ENCODE assay signal across 13 mouse cellular contexts in genomic region chr5:75070132-75070531, GRCm38 (mm10). TPM values are rescaled to one million over a fixed set of nuclear protein-coding genes. Genes with fewer than 3 reads are reported as not detected.
DNase-seq lines count a peak whose midpoint lies in the region; ATAC-seq and TF ChIP-seq lines count a peak whose summit lies in the region.
"Had no signal": no experiment of that assay in that cellular context is flagged by ENCODE, and none has a peak within 500 bp of the region (broad histone marks: within the 10 kb centered on the region; RNA-seq: fewer than 3 reads in every experiment).

No protein-coding gene starts in this region.

- peak overlapping the region; percentile 61 for H3K4me3 ChIP-seq in E14TG2a.4 (replicated peaks; ENCODE audit: low read length)
- peak overlapping the region; percentile 10 to 42; a peak in 2 of 4 replicates for H3K4me3 ChIP-seq in ES-E14 (ENCODE audit: insufficient read depth in 1 of 2, low read depth in 1 of 2, low read length in 2 of 2, poor library complexity in 1 of 2, severe bottlenecking in 1 of 2)
- H3K4me3 ChIP-seq in embryonic facial prominence, embryonic 15.5 days (replicated peaks) = no peak overlapping the region
- 0 out of 2 replicates have a peak overlapping the region, but pooled peaks have one; percentile 2 for H3K4me3 ChIP-seq in limb, embryonic 11.5 days (ENCODE audit: low read depth, low read length)
- no peak overlapping the region for H3K4me3 ChIP-seq in lung, postnatal 0 days (ENCODE audit: low read depth, low read length)

- TF ChIP-seq CTCF in E14TG2a.4 (conservative IDR thresholded peaks at IDR 0.05; ENCODE audit: low read length) = no peak
- no peak for TF ChIP-seq CTCF in lung, postnatal 0 days (IDR thresholded peaks at IDR 0.05)

- WGBS in embryonic facial prominence, embryonic 15.5 days = 9% methylated on average over 13 of the region's 13 CpGs
- under 1% methylated on average over 13 of the region's 13 CpGs for WGBS in limb, embryonic 11.5 days
- WGBS in lung, postnatal 0 days = 5% methylated on average over 12 of the region's 13 CpGs

- H3K27ac ChIP-seq in ES-E14 (ENCODE audit: insufficient read depth, low read depth, low read length, poor library complexity, severe bottlenecking) = no peak overlapping the region
- H3K27ac ChIP-seq in embryonic facial prominence, embryonic 15.5 days (replicated peaks) = no peak overlapping the region
- H3K27ac ChIP-seq in limb, embryonic 11.5 days (replicated peaks; ENCODE audit: low read depth, low read length) = no peak overlapping the region
- no peak overlapping the region for H3K27ac ChIP-seq in lung, postnatal 0 days (ENCODE audit: low read length)

- ATAC-seq in embryonic facial prominence, embryonic 15.5 days (ENCODE audit: insufficient number of reproducible peaks, low FRiP score, low TSS enrichment, low read depth) = no peak
- ATAC-seq in limb, embryonic 11.5 days (ENCODE audit: insufficient number of reproducible peaks, low FRiP score, low TSS enrichment, low read depth) = no peak
- ATAC-seq in lung, postnatal 0 days = no peak
- no peak for ATAC-seq in erythroblast, adult 5-6 weeks (replicated peaks; ENCODE audit: low FRiP score, poor library complexity, severe bottlenecking)

- in situ Hi-C loops in ES-E14 (cut with MboI; ENCODE audit: low sequenced_read_pairs in 2 of 2, unreplicated experiment in 2 of 2) = loop anchor here in 1 of 2 experiments (5.0 kb wide), 1 partner anchor 82 kb away; the partner anchor contains the start of gene Pdgfra

- no peak overlapping the region for H3K9ac ChIP-seq in ES-E14 (ENCODE audit: insufficient read depth, low read depth, low read length, poor library complexity, severe bottlenecking)
- no peak overlapping the region for H3K9ac ChIP-seq in embryonic facial prominence, embryonic 15.5 days
- H3K9ac ChIP-seq in limb, embryonic 11.5 days (ENCODE audit: low read length) = no peak overlapping the region
- H3K9ac ChIP-seq in lung, postnatal 0 days (replicated peaks; ENCODE audit: low read depth) = no peak overlapping the region

- H3K4me1 ChIP-seq in E14TG2a.4 (replicated peaks; ENCODE audit: low read depth, low read length) = peaks cover 62% of the 10 kb centered on the region
- peaks cover 0 to 6% of the 10 kb centered on the region in 2 experiments; a peak in 1 of 4 replicates for H3K4me1 ChIP-seq in ES-E14 (ENCODE audit: control insufficient read depth in 2 of 2, insufficient read depth in 2 of 2, low read length in 2 of 2, poor library complexity in 1 of 2)
- peaks cover 25% of the 10 kb centered on the region for H3K4me1 ChIP-seq in embryonic facial prominence, embryonic 15.5 days
- peaks cover 21% of the 10 kb centered on the region for H3K4me1 ChIP-seq in limb, embryonic 11.5 days (ENCODE audit: control insufficient read depth, insufficient read depth, low read length)
- peaks cover 4% of the 10 kb centered on the region; the same call in 1 of the 2 replicates for H3K4me1 ChIP-seq in lung, postnatal 0 days (ENCODE audit: insufficient read depth, low read depth, low read length)

- no peak for DNase-seq in ES-E14 (ENCODE audit: low read depth, low spot score)
- no peak for DNase-seq in limb, embryonic 11.5 days (ENCODE audit: low spot score)
- DNase-seq in ovary, postnatal 10 days (ENCODE audit: low spot score) = no peak
- DNase-seq in lung, postnatal 0 days (ENCODE audit: low spot score) = no peak
- DNase-seq: gastrocnemius, postnatal 14 days; heart, postnatal 4 days; kidney, postnatal 36 days; left cerebral cortex, postnatal 4 days; lung, postnatal 36 days; right cerebral cortex, postnatal 4 days had no signal

- peaks cover 84% of the 10 kb centered on the region for H3K27me3 ChIP-seq in E14TG2a.4 (ENCODE audit: insufficient read depth, low read length)
- peaks cover 80% of the 10 kb centered on the region for H3K27me3 ChIP-seq in embryonic facial prominence, embryonic 15.5 days
- peaks cover 76% of the 10 kb centered on the region for H3K27me3 ChIP-seq in limb, embryonic 11.5 days (ENCODE audit: control insufficient read depth, insufficient read depth, low read length)
- peaks cover 65% of the 10 kb centered on the region for H3K27me3 ChIP-seq in lung, postnatal 0 days (replicated peaks; ENCODE audit: insufficient read depth, low read length)

- H3K36me3 ChIP-seq in E14TG2a.4 (ENCODE audit: insufficient read depth, low read length) = no peaks in the 10 kb centered on the region
- H3K36me3 ChIP-seq in ES-E14 (ENCODE audit: control insufficient read depth, insufficient read depth, low read length, poor library complexity, severe bottlenecking) = no peaks in the 10 kb centered on the region
- H3K36me3 ChIP-seq in embryonic facial prominence, embryonic 15.5 days = no peaks in the 10 kb centered on the region
- no peaks in the 10 kb centered on the region for H3K36me3 ChIP-seq in limb, embryonic 11.5 days (ENCODE audit: control insufficient read depth, insufficient read depth, low read length)
- H3K36me3 ChIP-seq in lung, postnatal 0 days (ENCODE audit: insufficient read depth, low read length) = no peaks in the 10 kb centered on the region

- H3K4me2 ChIP-seq in embryonic facial prominence, embryonic 15.5 days (replicated peaks) = 0 out of 2 replicates have a peak overlapping the region, but pooled peaks have one; percentile 12
- peak overlapping the region; percentile 18; the same call in 1 of the 2 replicates for H3K4me2 ChIP-seq in limb, embryonic 11.5 days (ENCODE audit: low read depth, severe bottlenecking)
- H3K4me2 ChIP-seq in lung, postnatal 0 days (replicated peaks; ENCODE audit: low read depth, low read length) = no peak overlapping the region

- TF ChIP-seq EP300 in lung, postnatal 0 days (IDR thresholded peaks at IDR 0.05) = no peak

- H3K9me3 ChIP-seq in E14TG2a.4 (ENCODE audit: low read length) = peaks cover 3% of the 10 kb centered on the region; the same call in 1 of the 2 replicates
- H3K9me3 ChIP-seq in ES-E14 (ENCODE audit: control insufficient read depth, insufficient read depth, low read depth, low read length) = no peaks in the 10 kb centered on the region
- H3K9me3 ChIP-seq in embryonic facial prominence, embryonic 15.5 days (replicated peaks) = no peaks in the 10 kb centered on the region
- H3K9me3 ChIP-seq in limb, embryonic 11.5 days (ENCODE audit: control insufficient read depth, low read length) = no peaks in the 10 kb centered on the region
- no peaks in the 10 kb centered on the region for H3K9me3 ChIP-seq in lung, postnatal 0 days (ENCODE audit: low read length)

TF ChIP-seq in ES-E14, 5 proteins besides CTCF, POLR2A, EP300 and RAD21:
- TF ChIP-seq ZNF384 (IDR thresholded peaks at IDR 0.05; ENCODE audit: low read depth, low read length) = no peak
- no peak for TF ChIP-seq ZC3H11A (IDR thresholded peaks at IDR 0.05; ENCODE audit: borderline replicate concordance, low read depth, low read length)
- no peak for TF ChIP-seq CHD2 (IDR thresholded peaks at IDR 0.05; ENCODE audit: low read depth, low read length)
- TF ChIP-seq MAFK (IDR thresholded peaks at IDR 0.05; ENCODE audit: insufficient read depth, low read depth, low read length) = no peak
- no peak for TF ChIP-seq HCFC1 (IDR thresholded peaks at IDR 0.05; ENCODE audit: borderline replicate concordance, insufficient read depth, low read length)
TF ChIP-seq in ES-E14: peak in this region for 0.

RNA-seq across cellular contexts. Expression of gene Gsx2, which starts 5.3 kb away (rescaled TPM):
- not detected in 2 replicates for total RNA-seq in ES-E14 (2012; rRNA removed)
- not detected in 2 replicates for polyA plus RNA-seq in embryonic facial prominence, embryonic 15.5 days (2015; fragmentation: Nextera tagmentation; extraction: Ambion mirVana)
- polyA plus RNA-seq in limb, embryonic 11.5 days (2014; fragmentation: Nextera tagmentation; extraction: Ambion mirVana) = not detected in 2 replicates
- not detected in 2 replicates for polyA plus RNA-seq in lung, postnatal 0 days (2015; fragmentation: Nextera tagmentation; extraction: Ambion mirVana)
- total RNA-seq in erythroblast, adult 5-6 weeks (2015; ENCODE audit: low replicate concordance) = not detected in 2 replicates
- total RNA-seq in erythroblast, adult 5-6 weeks (2017; ENCODE audit: low replicate concordance) = not detected in 2 replicates
- total RNA-seq: gastrocnemius, postnatal 14 days; heart, postnatal 4 days had no signal

RNA-seq across cellular contexts. Expression of gene Chic2, which starts 25.6 kb away (rescaled TPM):
- total RNA-seq in ES-E14 (2012; rRNA removed) = 23.9 and 38.9 TPM in 2 replicates
- polyA plus RNA-seq in embryonic facial prominence, embryonic 15.5 days (2015; fragmentation: Nextera tagmentation; extraction: Ambion mirVana) = 32.1 and 35.1 TPM in 2 replicates
- 45.8 and 46.1 TPM in 2 replicates for polyA plus RNA-seq in limb, embryonic 11.5 days (2014; fragmentation: Nextera tagmentation; extraction: Ambion mirVana)
- 52.0 and 56.9 TPM in 2 replicates for polyA plus RNA-seq in lung, postnatal 0 days (2015; fragmentation: Nextera tagmentation; extraction: Ambion mirVana)
- 29.7 and 30.2 TPM in 2 replicates for total RNA-seq in erythroblast, adult 5-6 weeks (2015; ENCODE audit: low replicate concordance)
- 15.2 and 37.4 TPM in 2 replicates for total RNA-seq in erythroblast, adult 5-6 weeks (2017; ENCODE audit: low replicate concordance)

Comparison
In these comparisons a context has a peak if more than half of its experiments do, and no peak if none do; other contexts are left out.
1. H3K4me3 ChIP-seq: peak in E14TG2a.4 (single experiment), ES-E14 (2 of 2) and limb, embryonic 11.5 days (single experiment); none in embryonic facial prominence, embryonic 15.5 days (single experiment) and lung, postnatal 0 days (single experiment).